Mouse (Mus musculus) monocyte, adult 5-6 weeks (primary cell): Measurements from ENCODE around the gene Dcaf8. TPM values are rescaled to one million over a fixed set of nuclear protein-coding genes. Genes with fewer than 3 reads are reported as not detected.

ENCODE experiments used
- ATAC-seq: fragments of 153-309, 156-312 bp; replicated peaks from 2 replicates; pipeline ENCODE4 v1.8.0; 2017; ENCODE audit warnings: mild to moderate bottlenecking; ENCODE audit not compliant: low TSS enrichment, insufficient number of reproducible peaks, severe bottlenecking, poor library complexity, low FRiP score
- total RNA-seq: library from RNA; stranded (forward); fragments of 200-1000, 200-491, 200-594 nt; gene quantifications from 3 replicates; pipeline ENCODE4 v1.2.3, GENCODE M21; 2017

Dcaf8 gene
- total RNA-seq: 77.0 to 164 TPM (median 136 TPM) in 3 replicates

DNA sequence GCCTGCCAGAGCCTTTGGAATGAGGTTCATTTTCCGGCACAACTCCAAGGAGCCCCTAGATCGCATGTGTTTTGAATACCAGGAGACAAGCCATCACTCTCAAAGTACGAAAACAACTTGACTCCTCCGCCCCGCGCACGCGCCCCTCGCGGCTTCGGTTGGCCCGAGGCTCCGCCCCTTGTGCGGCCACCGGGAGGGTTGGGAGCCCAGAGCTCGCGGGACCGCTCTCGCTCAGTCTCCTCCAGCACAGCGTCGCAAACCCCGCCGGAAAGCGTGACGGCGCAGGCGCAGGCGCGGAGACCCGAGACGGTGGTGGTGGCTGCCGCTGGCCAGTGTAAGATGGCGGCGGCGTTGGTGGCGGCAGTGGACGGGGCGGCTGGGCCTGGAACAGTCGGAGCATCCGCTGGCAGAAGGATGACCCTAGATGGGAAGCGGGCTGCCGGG is at the start of gene Dcaf8:
Dcaf8 (plus strand) TSS at position 250 of the 444 bp plus-strand sequence.
- ATAC-seq: peak; percentile 93

DNA sequence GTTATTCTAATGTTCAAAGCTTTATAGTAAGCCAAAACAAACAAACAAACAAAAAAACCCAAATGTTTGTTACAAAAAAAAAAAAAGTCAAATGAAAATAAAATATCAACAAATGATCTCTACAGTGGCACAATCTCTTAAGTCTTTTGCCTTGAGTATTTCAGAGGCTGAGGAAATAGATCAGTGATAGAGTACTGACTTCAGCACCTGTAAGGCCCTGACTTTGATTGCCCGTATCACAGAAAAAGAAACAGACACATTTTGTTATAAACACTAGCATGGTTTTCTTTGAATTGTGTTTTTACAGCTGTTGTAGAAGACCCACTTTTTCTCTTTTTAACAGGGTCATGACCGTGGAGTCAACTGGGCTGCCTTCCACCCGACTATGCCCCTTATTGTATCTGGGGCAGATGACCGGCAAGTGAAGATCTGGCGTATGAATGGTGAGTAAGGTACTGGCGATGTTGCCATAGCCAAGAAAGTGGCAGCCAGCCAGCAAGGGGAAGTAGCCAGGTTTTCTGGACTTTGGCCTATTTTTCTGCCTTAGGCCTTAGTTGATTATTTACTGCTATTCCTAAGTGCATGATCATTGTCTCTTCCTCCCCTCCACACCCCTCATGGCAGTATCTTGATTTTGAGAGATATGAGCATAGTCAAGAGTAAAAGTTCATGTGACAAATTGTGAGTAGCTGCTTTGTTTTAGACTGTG is 48.4 kb upstream of the Dcaf8 start:
- no peak for ATAC-seq

DNA sequence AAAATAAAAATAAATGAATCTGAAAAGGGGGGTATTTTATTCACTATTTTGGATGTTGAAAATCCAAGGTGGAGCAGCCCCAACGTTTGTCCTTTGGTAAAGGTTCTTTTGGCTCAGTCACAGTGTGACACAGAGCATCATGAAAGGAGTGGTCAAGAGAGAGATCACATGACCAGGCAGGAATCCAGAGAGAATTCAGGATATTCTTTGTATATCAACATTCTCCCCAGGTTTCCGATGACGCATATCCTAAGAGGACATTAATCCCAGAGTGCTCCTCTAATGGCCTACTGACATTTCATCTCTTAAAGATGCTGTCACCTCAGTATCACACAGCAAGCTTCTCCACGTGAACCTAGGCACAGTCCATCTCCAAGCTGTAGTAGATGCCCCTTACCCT is 44.3 kb upstream of the Dcaf8 start:
- no peak for ATAC-seq

DNA sequence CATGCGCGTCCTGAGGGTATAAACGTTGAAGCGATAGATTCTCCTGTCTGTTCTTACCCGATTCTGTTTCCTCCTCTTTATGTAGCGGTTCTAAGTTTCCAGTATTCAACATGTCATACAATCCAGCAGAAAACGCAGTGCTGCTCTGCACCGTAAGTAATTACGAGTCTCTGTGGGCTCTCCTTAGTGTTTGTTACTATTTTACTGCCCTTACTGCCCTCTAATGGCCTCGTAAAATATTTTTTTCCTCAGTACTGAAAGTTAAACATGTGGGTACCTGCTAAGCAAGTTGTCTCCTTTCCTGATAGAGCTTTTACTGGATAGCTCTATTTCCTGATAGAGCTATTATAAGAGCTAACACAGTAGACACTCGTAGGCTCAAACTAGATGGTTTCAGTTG is 42.8 kb upstream of the Dcaf8 start:
- no peak for ATAC-seq

DNA sequence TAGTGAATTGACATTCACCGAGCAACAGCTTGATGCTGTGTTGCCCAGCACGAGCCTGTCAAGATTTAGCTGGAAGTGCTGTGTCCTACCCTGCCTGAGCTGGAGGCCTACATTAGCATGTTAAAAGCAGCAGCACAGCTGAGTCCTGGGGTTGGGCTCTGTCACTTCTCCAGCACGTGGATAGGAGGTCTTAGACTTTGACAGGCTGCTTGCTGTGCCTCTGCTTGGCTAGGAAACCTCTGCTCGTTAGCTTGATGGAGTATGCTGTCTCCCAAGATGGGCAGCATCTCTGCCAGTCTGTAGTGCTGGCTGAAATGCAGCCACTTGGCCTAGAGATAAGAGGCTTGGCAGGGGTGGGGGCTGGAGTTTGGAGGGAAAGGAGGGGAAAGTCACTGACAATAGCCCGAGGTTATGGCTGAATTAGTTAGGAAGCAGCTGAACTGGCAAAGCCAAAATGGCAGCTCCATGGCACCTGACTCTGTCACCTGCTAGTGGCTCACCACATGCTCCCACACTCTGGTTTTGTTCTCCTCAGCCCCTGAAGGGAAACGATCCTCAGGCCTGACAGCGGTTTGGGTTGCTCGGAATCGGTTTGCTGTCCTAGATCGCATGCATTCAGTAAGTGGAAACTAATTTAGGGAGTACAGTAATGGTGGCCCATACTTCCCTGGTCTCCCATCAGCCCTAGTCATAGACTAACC is 40.0 kb upstream of the Dcaf8 start:
- ATAC-seq: no peak

DNA sequence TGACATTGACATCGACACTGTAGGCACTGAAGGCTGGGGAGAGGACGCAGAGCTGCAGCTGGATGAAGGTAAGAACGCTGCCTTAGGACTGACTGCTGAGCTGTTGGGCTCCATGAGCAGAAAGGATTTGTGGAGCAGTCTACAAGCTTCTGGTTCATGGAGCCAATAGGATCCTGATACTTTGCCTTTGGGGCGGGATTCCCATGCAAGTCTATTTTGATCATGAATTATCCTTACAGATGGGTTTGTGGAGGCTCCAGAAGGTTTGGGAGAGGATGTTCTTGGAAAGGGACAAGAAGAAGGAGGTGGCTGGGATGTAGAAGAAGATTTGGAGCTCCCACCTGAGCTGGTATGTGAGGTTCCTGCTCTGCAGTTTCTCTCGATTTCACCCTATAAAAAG is 30.9 kb upstream of the Dcaf8 start:
- ATAC-seq: no peak

DNA sequence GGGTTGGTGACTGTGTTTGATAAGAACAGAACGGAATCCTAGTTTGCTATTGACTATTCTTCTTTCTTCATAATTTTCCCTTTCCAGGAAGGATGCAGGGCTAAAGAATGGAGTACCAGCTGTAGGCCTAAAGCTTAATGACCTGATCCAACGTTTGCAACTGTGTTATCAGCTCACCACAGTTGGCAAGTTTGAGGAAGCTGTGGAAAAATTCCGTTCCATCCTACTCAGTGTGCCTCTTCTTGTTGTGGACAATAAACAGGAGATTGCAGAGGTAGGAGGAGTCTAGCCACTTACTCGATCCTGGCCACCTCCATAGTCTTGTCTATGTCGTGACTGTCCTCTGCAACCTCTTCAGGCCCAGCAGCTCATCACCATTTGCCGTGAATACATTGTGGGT is 28.8 kb upstream of the Dcaf8 start:
- no peak for ATAC-seq

DNA sequence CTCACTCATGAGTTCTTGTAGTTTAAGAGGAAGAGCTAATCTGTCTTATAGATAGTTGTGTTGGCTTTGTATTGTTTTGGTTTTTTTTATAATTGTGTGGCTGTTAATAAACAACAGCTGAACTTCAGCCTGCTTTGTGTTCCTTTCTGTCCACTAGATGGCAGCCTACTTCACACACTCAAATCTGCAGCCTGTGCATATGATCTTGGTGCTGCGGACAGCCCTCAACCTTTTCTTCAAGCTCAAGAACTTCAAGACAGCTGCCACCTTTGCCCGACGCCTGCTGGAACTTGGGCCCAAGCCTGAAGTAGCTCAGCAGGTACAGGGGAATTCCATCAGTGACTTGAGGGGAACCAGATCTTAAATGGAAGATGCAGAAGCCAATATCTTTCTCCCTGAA is 28.2 kb upstream of the Dcaf8 start:
- peak; percentile 72 for ATAC-seq

DNA sequence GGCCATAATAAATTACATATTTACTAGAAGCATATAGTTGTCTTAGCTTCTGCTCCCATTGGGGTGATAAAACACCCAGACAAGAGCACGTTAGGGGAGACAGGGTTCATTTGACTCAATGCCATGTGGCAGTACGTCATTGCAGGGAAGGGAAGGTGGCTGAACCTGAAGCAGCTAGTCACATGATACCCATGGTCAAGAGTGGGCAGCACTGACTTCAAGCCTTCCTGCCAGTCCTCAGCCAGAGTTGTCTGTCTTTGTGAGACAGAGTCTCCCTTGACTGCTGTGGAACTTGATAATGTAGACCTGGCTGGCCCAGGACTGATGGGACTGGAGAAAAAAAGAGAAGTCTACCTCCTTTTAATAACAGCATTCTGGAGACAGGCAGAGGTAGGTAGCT is 25.2 kb upstream of the Dcaf8 start:
- ATAC-seq: no peak

DNA sequence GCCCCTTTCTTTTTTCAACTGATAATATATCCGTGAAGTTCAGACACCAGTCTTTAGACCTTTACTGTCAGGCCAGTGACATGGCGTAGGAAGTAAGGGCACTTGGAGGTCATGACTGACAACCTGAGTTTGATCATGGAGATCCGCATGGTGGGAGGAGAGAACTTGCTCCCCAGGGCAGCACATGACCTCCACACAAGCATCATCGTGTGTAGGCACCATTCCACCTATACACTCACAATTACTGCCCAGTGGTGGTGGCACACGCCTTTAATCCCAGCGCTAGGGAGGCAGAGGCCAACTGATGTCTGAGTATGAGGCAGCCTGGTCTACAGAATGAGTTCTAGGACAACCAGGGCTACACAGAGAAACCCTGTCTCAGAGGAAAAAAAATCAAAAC is 23.3 kb upstream of the Dcaf8 start:
- no peak for ATAC-seq

DNA sequence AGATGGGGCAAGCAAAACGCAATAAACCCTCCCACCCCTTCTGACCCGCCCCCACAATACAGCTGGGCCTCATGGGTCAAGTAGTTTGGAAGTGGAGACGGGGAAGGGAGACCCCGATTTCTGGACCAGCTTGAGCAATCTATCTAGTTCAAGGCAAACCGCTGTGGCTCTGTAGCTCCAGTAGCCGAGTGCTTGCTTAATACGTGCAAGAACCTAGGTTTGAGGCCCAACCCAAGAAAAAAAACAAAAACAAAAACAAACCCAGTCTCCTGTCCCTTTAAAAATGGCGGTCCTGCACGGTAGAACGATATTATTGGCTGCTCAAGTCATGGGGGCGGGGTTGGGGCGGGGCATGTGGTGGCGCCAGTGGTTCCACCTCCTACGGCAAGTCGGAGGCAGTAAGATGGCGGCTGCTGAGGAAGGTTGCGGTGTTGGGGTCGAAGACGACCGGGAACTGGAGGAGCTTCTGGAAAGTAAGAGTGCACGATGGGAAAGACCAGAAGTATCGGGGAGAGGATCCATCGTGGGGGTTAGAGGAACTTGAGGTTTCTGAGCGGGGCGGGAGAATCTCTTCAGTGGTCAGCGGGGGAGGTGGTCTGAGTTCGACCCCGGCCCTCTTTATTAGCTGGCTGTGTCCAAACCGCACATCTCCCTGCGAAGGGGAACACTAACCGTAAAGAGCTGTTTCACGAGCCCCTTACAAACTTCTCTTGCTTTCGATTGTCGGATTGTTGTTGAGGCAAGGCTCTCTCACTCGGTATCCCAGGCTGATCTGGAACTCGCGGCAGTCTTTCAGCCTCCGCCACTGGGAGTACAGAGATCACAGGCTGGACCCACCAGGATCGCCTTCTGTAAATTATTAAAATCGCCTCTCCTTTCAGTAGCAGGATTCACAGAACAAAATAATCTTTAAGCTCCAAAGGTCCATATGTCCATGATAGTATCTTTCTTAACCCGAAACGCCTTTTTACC is 21.2 kb upstream of the Dcaf8 start, which contains the start of gene Pex19:
Pex19 (plus strand) TSS at position 380 of the 972 bp plus-strand sequence.
- ATAC-seq: peak; percentile 89

DNA sequence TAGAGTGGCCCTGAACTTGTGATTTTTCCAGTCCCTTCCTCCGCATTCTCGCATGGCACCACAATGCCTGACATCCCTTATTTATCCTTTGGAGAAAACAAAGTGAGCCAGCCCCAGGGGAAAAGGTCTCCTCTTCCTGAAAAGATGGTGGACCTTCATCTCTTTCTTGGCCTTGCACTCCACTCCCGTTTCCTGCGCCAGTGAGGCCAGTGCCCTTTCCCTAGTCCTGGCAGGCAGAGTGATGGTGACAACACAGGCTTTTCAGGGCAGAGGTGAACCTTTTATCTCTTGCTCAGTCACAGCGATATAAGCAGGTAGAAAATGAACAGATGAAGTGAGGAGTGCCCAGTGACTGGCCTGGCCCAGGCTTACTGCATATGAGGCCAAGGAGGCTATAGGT is 20.4 kb upstream of the Dcaf8 start:
- no peak for ATAC-seq

DNA sequence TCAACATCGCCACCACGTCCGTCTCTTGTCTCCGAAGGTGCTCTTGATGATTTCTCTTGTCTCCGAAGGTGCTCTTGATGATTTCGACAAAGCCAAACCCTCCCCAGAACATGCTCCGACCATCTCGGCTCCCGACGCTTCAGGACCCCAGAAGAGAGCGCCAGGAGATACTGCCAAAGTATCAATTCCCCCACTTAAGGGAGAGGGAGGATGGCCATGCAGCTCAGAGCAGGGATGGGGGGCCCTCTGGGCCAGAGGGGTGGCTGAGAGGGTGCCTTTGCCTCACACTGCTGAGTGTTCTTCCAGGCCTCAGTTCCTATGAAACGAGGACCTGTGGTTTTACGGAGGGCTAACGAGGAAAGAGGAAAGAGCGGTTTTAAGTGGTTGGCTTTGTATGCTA is 19.3 kb upstream of the Dcaf8 start:
- ATAC-seq: no peak

DNA sequence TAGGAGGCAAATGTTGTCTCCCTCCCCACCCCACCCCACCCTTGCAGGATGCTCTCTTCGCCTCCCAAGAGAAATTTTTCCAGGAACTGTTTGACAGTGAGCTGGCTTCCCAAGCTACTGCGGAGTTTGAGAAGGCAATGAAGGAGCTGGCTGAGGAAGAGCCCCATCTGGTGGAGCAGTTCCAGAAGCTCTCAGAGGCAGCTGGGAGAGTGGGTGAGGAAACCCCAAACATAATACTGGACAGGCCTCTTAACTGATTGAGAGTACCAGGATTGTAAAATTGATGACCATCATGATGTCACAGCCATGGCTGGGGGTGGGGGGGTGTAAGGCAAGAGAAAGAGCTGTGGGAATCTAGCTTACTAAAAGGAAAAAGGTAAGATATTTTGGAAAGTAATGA is 18.8 kb upstream of the Dcaf8 start:
- no peak for ATAC-seq

DNA sequence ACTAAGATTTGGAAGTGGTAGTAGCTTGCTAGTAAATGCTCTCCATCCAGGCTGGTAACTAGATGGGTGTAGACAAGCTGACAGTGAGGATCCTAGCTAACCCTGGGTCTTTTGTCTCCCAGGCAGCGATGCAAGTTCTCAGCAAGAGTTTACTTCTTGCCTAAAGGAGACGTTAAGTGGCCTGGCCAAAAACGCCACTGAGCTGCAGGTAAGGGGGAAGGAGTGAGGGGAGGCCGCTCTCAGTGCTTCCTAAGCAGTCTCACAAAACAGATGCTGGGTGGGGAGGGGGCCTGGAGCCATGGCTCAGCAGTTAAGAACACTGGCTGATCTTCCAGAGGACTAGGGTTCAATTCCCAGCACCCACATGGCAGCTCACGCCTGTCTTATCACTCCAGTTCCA is 18.1 kb upstream of the Dcaf8 start:
- ATAC-seq: no peak

DNA sequence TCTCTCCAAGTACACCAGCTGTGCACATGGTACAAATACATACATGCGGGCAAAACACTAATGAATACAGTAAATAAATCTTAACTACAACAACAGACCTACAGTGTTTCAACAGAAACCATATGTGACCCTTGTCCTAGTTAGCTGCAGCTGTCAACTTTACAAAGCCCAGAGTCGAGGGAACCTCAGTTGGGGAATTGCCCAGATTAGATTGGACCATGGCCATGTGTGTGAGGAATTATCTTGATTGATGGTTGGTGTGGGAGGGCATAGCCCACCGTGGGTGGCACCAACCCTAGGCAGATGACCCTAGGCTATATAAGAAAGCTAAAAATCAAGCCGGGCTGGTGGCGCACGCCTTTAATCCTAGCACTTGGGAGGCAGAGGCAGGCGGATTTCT is 15.6 kb upstream of the Dcaf8 start:
- no peak for ATAC-seq

DNA sequence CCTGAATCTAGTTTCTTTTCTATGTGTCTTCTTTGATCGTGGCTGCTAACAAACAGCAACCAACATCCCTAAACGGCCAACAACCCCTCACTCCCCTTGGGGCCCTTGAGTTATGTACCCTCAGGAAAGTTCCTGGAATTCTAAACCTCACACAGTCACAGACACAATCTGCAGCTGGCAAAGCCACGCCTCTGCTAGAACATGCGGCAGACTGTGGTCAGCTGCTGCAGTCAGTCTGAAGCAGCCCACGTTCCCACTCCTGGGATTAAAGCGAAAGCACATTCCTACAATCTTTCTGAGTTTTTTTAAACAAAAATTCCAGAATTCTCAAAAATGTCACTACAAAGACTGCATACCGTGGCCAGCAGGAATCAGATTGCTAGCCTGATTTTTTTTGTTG is 14.3 kb upstream of the Dcaf8 start:
- no peak for ATAC-seq

DNA sequence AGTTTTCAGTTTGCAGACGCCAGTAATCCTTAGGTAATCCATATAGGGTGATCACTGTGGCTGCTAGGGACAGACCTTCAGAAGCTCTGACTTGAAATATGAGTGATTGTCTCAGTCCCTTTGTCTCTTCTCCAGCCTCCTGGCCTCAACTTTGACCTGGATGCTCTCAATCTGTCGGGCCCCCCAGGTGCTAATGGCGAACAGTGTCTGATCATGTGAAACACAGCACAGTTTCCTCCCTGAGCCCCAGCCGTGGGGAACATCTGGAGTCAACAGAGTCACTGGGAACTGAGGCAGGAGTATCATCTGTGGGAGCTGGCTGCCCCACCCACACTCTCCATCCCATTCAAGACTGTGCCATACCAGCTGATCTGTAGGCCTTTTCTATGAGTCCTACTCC is 13.8 kb upstream of the Dcaf8 start:
- no peak for ATAC-seq

DNA sequence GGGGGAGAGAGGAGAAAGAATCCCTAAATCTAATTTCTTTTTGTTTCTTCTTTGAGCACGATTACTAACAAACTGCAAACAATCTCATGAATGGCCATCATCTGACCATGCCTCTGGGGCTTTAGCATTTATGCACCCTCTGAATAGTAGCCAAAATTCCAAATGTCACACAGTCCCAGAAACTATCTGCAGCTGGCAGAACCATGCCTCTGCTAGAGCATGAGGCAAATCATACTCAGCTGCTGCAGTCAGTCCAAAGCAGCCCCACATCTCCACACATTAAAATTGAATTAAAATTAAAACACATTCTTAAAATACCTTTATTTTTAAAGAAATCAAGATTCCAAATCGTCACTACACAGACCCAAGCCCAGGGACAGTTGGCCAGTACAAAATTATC is 7.7 kb upstream of the Dcaf8 start:
- no peak for ATAC-seq
